Mouse (Mus musculus) spleen, adult 2 months (tissue): ENCODE data around the gene Tmem106a.

Experiments
- CTCF ChIP-seq: fragments of 200-500 bp; IDR thresholded peaks from 2 replicates; pipeline ENCODE4 v1.5.1; 2011; ENCODE audit warnings: mild to moderate bottlenecking, inconsistent platforms; ENCODE audit not compliant: insufficient read depth, insufficient read length, insufficient replicate concordance; ENCODE audit errors: extremely low read depth
- POLR2A ChIP-seq: fragments of 200-500 bp; IDR thresholded peaks from 2 replicates; pipeline ENCODE4 v1.6.1; 2011; ENCODE audit warnings: low read depth, low read length, inconsistent platforms

DNA sequence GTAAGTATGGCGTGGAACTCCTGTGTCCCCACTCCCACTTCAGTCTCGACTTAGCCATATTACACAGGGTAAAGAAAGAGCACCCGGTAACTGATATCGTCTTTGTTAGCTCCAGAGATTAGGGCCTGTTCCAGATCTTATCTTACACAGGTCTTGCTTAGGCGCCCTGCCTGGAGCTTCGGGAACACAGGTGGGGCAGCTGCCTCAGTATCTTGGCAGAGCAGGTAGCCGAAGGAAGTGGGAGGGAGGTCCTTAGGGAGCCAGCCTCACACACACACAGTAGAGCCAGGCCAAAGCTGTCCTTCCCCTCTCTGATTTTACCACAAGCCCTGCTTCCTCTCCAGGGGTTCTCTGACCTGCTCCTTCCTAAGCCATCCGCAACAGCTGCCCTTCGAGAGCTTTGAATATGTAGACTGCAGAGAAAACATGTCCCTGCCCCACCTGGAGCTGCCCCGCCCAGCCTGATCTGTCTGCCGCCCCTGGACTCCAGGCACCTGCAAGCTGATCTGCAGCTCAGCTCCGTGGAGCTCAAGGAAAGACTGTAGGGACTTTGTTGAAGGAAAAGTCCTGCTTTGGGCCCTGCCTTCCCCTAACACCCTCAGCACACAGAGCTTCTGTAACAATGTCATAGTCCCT, 8.1 kb downstream of the Tmem106a start:
- TF ChIP-seq CTCF: no peak
- no peak for TF ChIP-seq POLR2A
